Mouse (Mus musculus) stomach, embryonic 15.5 days (tissue): ENCODE results near the gene Ccdc86. TPM values are rescaled to one million over a fixed set of nuclear protein-coding genes. Genes with fewer than 3 reads are reported as not detected.

Experiments used
- ATAC-seq: fragments of 200-750 bp; cut with Nextera tagmentation; 2 replicates; pipeline ENCODE4 v1.8.0; 2017; ENCODE audit warnings: low read depth, moderate number of reproducible peaks, moderate TSS enrichment; ENCODE audit not compliant: insufficient read depth, low FRiP score
- H3K27ac ChIP-seq: fragments of 300-500 bp; sonication (generic); 2 replicates; pipeline ENCODE4 v1.5.1; 2015; ENCODE audit warnings: mild to moderate bottlenecking, inconsistent platforms
- H3K27me3 ChIP-seq: fragments of 300-500 bp; sonication (generic); replicated peaks from 2 replicates; pipeline ENCODE4 v1.6.1; 2015; ENCODE audit warnings: inconsistent platforms
- H3K36me3 ChIP-seq: fragments of 300-500 bp; sonication (generic); 2 replicates; pipeline ENCODE4 v1.6.1; 2015; ENCODE audit warnings: inconsistent platforms
- H3K4me1 ChIP-seq: fragments of 300-500 bp; sonication (generic); 2 replicates; pipeline ENCODE4 v1.6.1; 2015; ENCODE audit warnings: inconsistent platforms
- H3K4me2 ChIP-seq: fragments of 300-500 bp; sonication (generic); 2 replicates; pipeline ENCODE4 v1.6.1; 2015; ENCODE audit warnings: mild to moderate bottlenecking, inconsistent platforms
- H3K4me3 ChIP-seq: fragments of 300-500 bp; sonication (generic); replicated peaks from 2 replicates; pipeline ENCODE4 v1.5.1; 2015; ENCODE audit warnings: inconsistent platforms
- H3K9ac ChIP-seq: fragments of 300-500 bp; sonication (generic); 2 replicates; pipeline ENCODE4 v1.6.1; 2015; ENCODE audit warnings: inconsistent platforms
- H3K9me3 ChIP-seq: fragments of 300-500 bp; sonication (generic); 2 replicates; pipeline ENCODE4 v1.6.1; 2016; ENCODE audit warnings: inconsistent platforms
- WGBS: fragments of 180-500 bp; shearing (Covaris S2); methylation state at CpG from one replicate; pipeline ENCODE4 v1.1.7; 2015; 5-methylcytosine and 5-hydroxymethylcytosine counted together
- polyA plus RNA-seq: library from polyadenylated mRNA; unstranded; fragments of >200 nt; fragmentation: Nextera tagmentation; extraction: Ambion mirVana; gene quantifications from 2 replicates; pipeline ENCODE4 v1.2.1, GENCODE M21; 2015

Ccdc86 gene
- polyA plus RNA-seq, 1 experiment from 2014 or later = 27.9 TPM

- no peak overlapping the region for H3K27ac ChIP-seq
- H3K36me3 ChIP-seq = no peaks in the 10 kb centered on the region
- WGBS = 39% methylated on average over 4 of the region's 4 CpGs
- H3K4me2 ChIP-seq = no peak overlapping the region
- H3K9me3 ChIP-seq = no peaks in the 10 kb centered on the region
- H3K4me1 ChIP-seq = no peaks in the 10 kb centered on the region; the same call in 1 of the 2 replicates
- no peak for ATAC-seq
- no peaks in the 10 kb centered on the region for H3K27me3 ChIP-seq
- H3K9ac ChIP-seq = no peak overlapping the region
- H3K4me3 ChIP-seq = no peak overlapping the region
Measured at GRCm38 (mm10) chr19:10924220-10924619, 24.8 kb downstream of the Ccdc86 start.

- no peak overlapping the region for H3K27ac ChIP-seq
- no peak for ATAC-seq
- H3K36me3 ChIP-seq = no peaks in the 10 kb centered on the region
- no peaks in the 10 kb centered on the region; the same call in 1 of the 2 replicates for H3K4me1 ChIP-seq
- no peak overlapping the region for H3K4me2 ChIP-seq
- no peak overlapping the region for H3K9ac ChIP-seq
- H3K9me3 ChIP-seq = no peaks in the 10 kb centered on the region
- no peaks in the 10 kb centered on the region; the same call in 1 of the 2 replicates for H3K27me3 ChIP-seq
- WGBS = 73% methylated on average over 3 of the region's 3 CpGs
- H3K4me3 ChIP-seq = no peak overlapping the region
Measured at GRCm38 (mm10) chr19:10921058-10921457, 28.0 kb downstream of the Ccdc86 start.

DNA sequence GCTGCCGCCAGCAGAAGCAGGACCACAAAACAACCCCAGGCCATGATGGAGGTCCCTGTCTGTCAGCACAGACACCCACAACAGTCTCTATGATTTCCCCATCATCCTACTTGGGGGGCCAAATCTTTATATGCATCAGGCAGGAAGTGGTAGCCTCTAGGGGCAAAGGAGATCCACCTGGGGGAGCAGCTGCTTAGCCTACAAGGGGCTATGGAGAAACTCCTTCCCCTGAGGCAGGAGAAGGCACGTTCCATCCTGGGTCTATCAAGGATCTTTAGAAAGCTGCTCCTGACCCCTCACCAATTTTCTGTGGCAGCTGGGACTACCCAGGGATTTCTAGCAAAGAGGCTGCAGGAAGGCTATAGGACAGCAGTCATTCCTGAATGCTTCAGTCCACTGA lies 28.5 kb downstream of the Ccdc86 start, which contains the start of gene Zp1:
Gene Zp1, minus strand, starts transcription at position 101 of the 400 bp plus-strand sequence.
- H3K9me3 ChIP-seq = no peaks in the 10 kb centered on the region
- 65% methylated on average over 2 of the region's 2 CpGs for WGBS
- H3K36me3 ChIP-seq = no peaks in the 10 kb centered on the region
- H3K27me3 ChIP-seq = no peaks in the 10 kb centered on the region; the same call in 1 of the 2 replicates
- H3K4me1 ChIP-seq = no peaks in the 10 kb centered on the region; the same call in 1 of the 2 replicates
- no peak within 1 kb of the TSS for H3K4me3 ChIP-seq
- no peak within 1 kb of the TSS for H3K9ac ChIP-seq
- no peak within 1 kb of the TSS for H3K4me2 ChIP-seq
- ATAC-seq = no peak
- H3K27ac ChIP-seq = no peak within 1 kb of the TSS

DNA sequence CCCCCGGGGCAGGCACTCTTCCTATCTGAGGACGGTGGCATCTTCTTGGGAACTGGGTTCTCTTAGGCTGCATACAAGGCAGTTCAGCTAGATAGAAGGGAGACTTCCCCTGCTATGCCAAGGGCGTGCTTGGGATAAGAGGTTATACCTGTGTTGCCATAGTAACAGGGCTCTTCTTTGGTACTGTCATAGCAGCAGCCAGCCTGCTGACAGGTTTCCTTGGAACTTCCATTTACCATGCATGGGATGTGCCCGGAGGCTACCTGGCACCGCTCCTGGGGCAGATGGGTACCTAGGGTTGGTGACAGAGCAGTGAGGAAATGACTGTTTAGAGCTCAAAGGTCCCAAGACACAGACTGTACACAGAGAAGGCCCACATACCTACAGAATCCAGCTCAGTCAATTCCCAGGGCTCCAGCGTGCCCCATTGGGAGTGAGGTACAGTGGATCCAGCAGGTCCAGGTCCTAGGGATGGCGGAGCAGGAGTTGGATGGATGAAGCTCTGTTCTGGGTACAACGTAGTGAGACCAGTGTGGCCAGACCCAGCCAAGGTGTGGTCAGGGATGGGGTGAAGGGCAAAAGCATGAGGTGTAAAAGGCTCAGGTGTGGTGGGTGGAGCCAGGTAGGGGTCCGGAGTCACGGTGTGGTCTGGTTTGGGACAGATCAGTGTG lies 30.6 kb downstream of the Ccdc86 start:
- Histone ChIP-seq H3K36me3 (no peaks in the 10 kb centered on the region), H3K4me1 (no peaks in the 10 kb centered on the region; the same call in 1 of the 2 replicates), H3K4me3 (no peak overlapping the region), H3K9me3 (no peaks in the 10 kb centered on the region), H3K9ac (no peak overlapping the region), H3K4me2 (no peak overlapping the region), H3K27me3 (no peaks in the 10 kb centered on the region; the same call in 1 of the 2 replicates), H3K27ac (no peak overlapping the region)
- no peak for ATAC-seq
- 89% methylated on average over 10 of the region's 10 CpGs for WGBS

DNA sequence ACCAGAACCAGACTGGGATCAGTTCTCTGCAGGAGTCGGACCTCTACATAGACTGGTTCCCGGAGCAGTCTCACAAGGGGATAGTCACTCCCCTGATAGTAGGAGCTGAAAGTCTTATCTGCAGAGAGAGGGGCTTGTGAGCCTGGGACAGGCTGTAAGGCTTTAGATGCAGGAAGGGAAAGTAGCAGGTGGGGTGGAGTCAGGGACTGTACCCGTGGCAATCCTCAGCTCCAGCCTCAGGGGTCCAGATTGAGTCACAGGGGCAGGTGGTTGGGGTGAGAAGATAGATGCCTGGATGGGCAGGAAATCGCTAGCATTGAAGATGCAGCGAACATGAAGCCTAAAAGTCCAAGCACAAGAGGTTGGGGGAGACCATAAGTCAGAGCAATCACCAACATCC lies 32.6 kb downstream of the Ccdc86 start:
- Histone ChIP-seq H3K27ac (no peak overlapping the region), H3K9ac (no peak overlapping the region), H3K4me2 (no peak overlapping the region), H3K4me3 (no peak overlapping the region), H3K4me1 (peaks cover 1% of the 10 kb centered on the region; the same call in 1 of the 2 replicates), H3K9me3 (no peaks in the 10 kb centered on the region), H3K36me3 (no peaks in the 10 kb centered on the region), H3K27me3 (no peaks in the 10 kb centered on the region; the same call in 1 of the 2 replicates)
- no peak for ATAC-seq
- 50% methylated on average over 5 of the region's 5 CpGs for WGBS

GRCm38 (mm10) chr19:10914870-10915269 lies 34.2 kb downstream of the Ccdc86 start:
- Histone ChIP-seq H3K4me3 (no peak overlapping the region), H3K4me1 (peaks cover 2% of the 10 kb centered on the region), H3K9me3 (no peaks in the 10 kb centered on the region), H3K27ac (no peak overlapping the region), H3K36me3 (no peaks in the 10 kb centered on the region), H3K9ac (no peak overlapping the region), H3K27me3 (no peaks in the 10 kb centered on the region; the same call in 1 of the 2 replicates), H3K4me2 (no peak overlapping the region)
- no peak for ATAC-seq
- WGBS = 57% methylated on average over 2 of the region's 2 CpGs

DNA sequence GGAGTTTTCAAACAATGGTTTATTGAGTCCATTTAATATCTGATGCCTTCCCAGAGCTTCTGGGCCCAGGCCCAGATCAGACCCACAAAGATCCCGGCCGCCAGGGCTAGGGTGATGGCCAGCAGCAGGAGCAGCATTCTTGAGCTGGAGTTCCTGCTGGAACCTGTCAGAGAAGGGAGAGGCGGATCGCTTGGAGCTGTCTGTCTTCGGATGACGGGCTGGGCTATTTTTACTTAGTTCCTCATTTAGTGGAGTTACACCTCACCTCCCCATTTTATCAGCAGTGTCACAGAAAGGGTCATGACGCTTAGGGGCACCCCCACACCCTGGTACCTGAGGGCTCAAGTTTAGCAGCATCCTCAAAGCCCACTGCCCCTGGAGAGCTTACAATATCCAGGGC lies 34.8 kb downstream of the Ccdc86 start:
- 36% methylated on average over 7 of the region's 7 CpGs for WGBS
- Histone ChIP-seq H3K36me3 (no peaks in the 10 kb centered on the region), H3K27me3 (no peaks in the 10 kb centered on the region; the same call in 1 of the 2 replicates), H3K4me3 (no peak overlapping the region), H3K9me3 (no peaks in the 10 kb centered on the region), H3K9ac (no peak overlapping the region), H3K27ac (no peak overlapping the region), H3K4me1 (peaks cover 2% of the 10 kb centered on the region), H3K4me2 (no peak overlapping the region)
- ATAC-seq = no peak

DNA sequence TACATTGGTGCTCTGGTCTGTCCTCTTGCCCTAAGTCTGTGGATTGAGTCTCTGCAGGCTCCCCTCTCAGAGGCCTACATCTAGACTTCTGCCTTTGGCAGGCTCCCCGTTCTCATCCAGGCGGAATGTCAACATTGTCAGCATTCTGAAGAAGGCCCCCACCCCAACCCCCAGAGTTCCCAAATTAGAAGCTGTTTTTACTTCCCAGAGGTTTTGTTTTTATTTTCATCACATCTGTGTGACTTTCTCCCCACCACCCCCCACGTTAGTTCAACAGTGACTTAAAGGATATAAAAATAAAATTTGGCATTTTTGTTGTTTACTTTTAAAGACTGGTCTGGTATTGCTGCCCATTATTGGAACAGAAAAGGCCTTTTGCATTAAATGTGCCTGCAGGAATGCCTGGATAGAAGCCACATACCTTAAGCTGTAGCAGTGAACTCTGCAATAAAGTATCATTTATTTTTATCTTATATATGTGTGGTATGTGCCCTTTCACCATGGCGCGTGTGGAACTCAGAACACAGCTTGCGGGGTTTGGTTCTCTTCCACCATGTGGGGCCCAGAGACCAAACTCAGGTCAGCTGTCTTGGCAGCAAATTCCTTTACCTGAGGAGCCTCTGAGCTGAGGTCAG lies 39.9 kb downstream of the Ccdc86 start:
- Histone ChIP-seq H3K4me1 (peaks cover 18% of the 10 kb centered on the region; the same call in 1 of the 2 replicates), H3K9me3 (no peaks in the 10 kb centered on the region), H3K27me3 (no peaks in the 10 kb centered on the region), H3K4me2 (no peak overlapping the region), H3K4me3 (no peak overlapping the region), H3K36me3 (0 out of 2 replicates have a peak, but pooled peaks cover 4% of the 10 kb centered on the region), H3K9ac (no peak overlapping the region), H3K27ac (peak overlapping the region; percentile 90)
- 45% methylated on average over 6 of the region's 6 CpGs for WGBS
- peak; percentile 59; the same call in 1 of the 2 replicates for ATAC-seq

DNA sequence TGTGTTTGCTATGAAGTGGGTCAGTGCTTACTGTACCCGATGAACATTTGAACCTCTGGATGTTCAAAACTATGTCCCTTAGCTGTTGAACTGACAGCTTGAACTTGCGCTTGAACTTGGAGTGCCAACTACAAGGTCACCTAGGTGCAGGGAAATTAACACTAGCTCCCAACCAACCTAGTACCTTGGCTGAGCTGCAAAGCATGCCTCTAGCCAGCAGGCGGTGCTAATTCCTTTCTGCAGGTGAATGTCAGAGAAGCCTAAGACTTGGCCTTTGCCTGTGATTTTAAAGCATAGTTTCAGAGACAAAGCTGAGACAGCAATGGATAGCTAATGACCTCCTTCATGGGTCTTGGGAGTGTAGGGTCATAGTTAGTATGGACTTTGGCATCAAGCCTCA lies 41.2 kb downstream of the Ccdc86 start:
- WGBS = 50% methylated on average over 3 of the region's 3 CpGs
- Histone ChIP-seq H3K36me3 (peaks cover 13% of the 10 kb centered on the region), H3K9me3 (no peaks in the 10 kb centered on the region), H3K9ac (no peak overlapping the region), H3K27me3 (no peaks in the 10 kb centered on the region), H3K4me3 (no peak overlapping the region), H3K4me1 (peaks cover 21% of the 10 kb centered on the region; the same call in 1 of the 2 replicates), H3K4me2 (no peak overlapping the region), H3K27ac (peak overlapping the region; percentile 90; the same call in 1 of the 2 replicates)
- no peak for ATAC-seq

GRCm38 (mm10) chr19:10905728-10906000 lies 43.4 kb downstream of the Ccdc86 start:
- no peaks in the 10 kb centered on the region for H3K27me3 ChIP-seq
- WGBS = 48% methylated on average over 5 of the region's 5 CpGs
- peaks cover 32% of the 10 kb centered on the region for H3K36me3 ChIP-seq
- peak overlapping the region; percentile 91 for H3K27ac ChIP-seq
- no peaks in the 10 kb centered on the region for H3K9me3 ChIP-seq
- H3K4me1 ChIP-seq = peaks cover 19% of the 10 kb centered on the region; the same call in 1 of the 2 replicates
- H3K4me3 ChIP-seq = no peak overlapping the region
- peak overlapping the region; percentile 32; the same call in 1 of the 2 replicates for H3K4me2 ChIP-seq
- ATAC-seq = no peak
- H3K9ac ChIP-seq = no peak overlapping the region

DNA sequence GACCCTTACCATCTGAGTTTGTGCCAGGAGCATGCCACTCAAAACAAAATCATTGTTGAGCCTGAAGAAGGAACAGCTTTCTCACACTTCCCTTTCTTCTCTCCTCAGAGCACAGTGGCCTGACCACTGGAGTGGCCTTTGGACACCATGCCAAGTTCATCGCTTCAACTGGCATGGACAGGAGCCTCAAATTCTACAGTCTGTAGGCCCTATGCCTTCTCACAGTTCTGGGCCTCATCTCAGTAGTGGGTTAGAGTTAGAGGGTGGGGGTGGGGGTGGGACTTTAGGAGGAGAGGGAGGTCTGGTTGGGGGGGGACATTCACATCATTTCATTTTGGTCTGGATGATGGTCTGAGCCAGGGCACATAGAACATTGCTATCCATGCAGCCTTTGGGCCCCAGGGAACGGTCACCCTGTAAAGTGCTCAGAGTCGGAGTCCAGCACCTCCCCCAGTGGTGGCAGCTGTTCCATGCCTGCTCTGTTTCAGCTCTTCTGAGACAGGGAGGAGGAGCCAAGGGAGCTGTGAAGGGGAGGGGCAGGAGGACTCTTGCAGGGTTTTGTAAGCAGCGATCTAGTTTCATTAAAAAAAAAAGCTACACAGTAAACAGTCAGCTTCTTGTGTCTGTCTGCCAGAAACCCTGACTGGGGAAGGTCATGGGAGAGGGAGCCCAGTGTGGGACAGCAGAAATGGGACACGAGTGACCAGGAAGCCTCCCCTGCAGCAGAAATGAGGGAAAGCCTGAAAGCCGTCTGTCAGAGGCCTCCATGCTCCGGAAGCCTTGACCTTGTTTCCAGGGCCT lies 43.9 kb downstream of the Ccdc86 start:
- Histone ChIP-seq H3K9ac (no peak overlapping the region), H3K36me3 (peaks cover 38% of the 10 kb centered on the region), H3K27me3 (no peaks in the 10 kb centered on the region), H3K4me1 (peaks cover 19% of the 10 kb centered on the region; the same call in 1 of the 2 replicates), H3K4me2 (peak overlapping the region; percentile 32; the same call in 1 of the 2 replicates), H3K4me3 (no peak overlapping the region), H3K9me3 (no peaks in the 10 kb centered on the region), H3K27ac (peak overlapping the region; percentile 91)
- 35% methylated on average over 7 of the region's 7 CpGs for WGBS
- ATAC-seq = peak; percentile 75
